ENCODE assay signal across 8 mouse cellular contexts in genomic region chr7:45182606-45183005, GRCm38 (mm10). TPM values are rescaled to one million over a fixed set of nuclear protein-coding genes. Genes with fewer than 3 reads are reported as not detected.
A peak's percentile ranks its signal among the peaks of the same experiment; 100 is the strongest.
DNase-seq lines count a peak whose midpoint lies in the region; ATAC-seq and TF ChIP-seq lines count a peak whose summit lies in the region.

No protein-coding gene starts in this region.

- TF ChIP-seq CTCF in liver, embryonic 14.5 days (IDR thresholded peaks at IDR 0.05; ENCODE audit: low read depth), result no peak

- H3K27ac ChIP-seq in ES-E14 (ENCODE audit: insufficient read depth, low read depth, low read length, poor library complexity, severe bottlenecking), result no peak overlapping the region
- no peak overlapping the region for H3K27ac ChIP-seq in hindbrain, embryonic 10.5 days
- H3K27ac ChIP-seq in liver, embryonic 14.5 days, result no peak overlapping the region

- in situ Hi-C loops in ES-E14 (cut with MboI; ENCODE audit: low sequenced_read_pairs in 2 of 2, unreplicated experiment in 2 of 2), result no loop called here

- H3K36me3 ChIP-seq in ES-E14 (ENCODE audit: control insufficient read depth, insufficient read depth, low read length, poor library complexity, severe bottlenecking), result no peaks in the 10 kb centered on the region
- no peaks in the 10 kb centered on the region for H3K36me3 ChIP-seq in hindbrain, embryonic 10.5 days
- H3K36me3 ChIP-seq in liver, embryonic 14.5 days (replicated peaks; ENCODE audit: control insufficient read depth, insufficient read depth, low read depth), result no peaks in the 10 kb centered on the region

- peak overlapping the region; percentile 51 for H3K4me2 ChIP-seq in liver, embryonic 14.5 days (ENCODE audit: low read depth)

- WGBS in hindbrain, embryonic 10.5 days, result 16% methylated on average over 11 of the region's 11 CpGs
- WGBS in liver, embryonic 14.5 days (ENCODE audit: insufficient replicate concordance), result 15% methylated on average over 11 of the region's 11 CpGs

- no peaks in the 10 kb centered on the region for H3K9me3 ChIP-seq in ES-E14 (ENCODE audit: control insufficient read depth, insufficient read depth, low read depth, low read length)
- no peaks in the 10 kb centered on the region for H3K9me3 ChIP-seq in hindbrain, embryonic 10.5 days
- no peaks in the 10 kb centered on the region for H3K9me3 ChIP-seq in liver, embryonic 14.5 days (ENCODE audit: control insufficient read depth, low read length)

- peak overlapping the region; percentile 61 for H3K9ac ChIP-seq in ES-E14 (ENCODE audit: insufficient read depth, low read depth, low read length, poor library complexity, severe bottlenecking)
- no peak overlapping the region for H3K9ac ChIP-seq in liver, embryonic 14.5 days (replicated peaks)

- H3K4me3 ChIP-seq in ES-E14 (ENCODE audit: insufficient read depth in 1 of 2, low read depth in 1 of 2, low read length in 2 of 2, poor library complexity in 1 of 2, severe bottlenecking in 1 of 2), result peak overlapping the region; percentile 47 to 68
- H3K4me3 ChIP-seq in hindbrain, embryonic 10.5 days, result peak overlapping the region; percentile 45
- no peak overlapping the region for H3K4me3 ChIP-seq in liver, embryonic 14.5 days (ENCODE audit: insufficient read depth in 1 of 2, low read depth in 2 of 2, low read length in 2 of 2)

- no peak; the same call in 1 of the 2 replicates for ATAC-seq in liver, embryonic 14.5 days (ENCODE audit: insufficient read depth)

- H3K4me1 ChIP-seq in ES-E14 (ENCODE audit: control insufficient read depth in 2 of 2, insufficient read depth in 2 of 2, low read length in 2 of 2, poor library complexity in 1 of 2), result peaks cover 0 to 8% of the 10 kb centered on the region in 2 experiments; a peak in 2 of 4 replicates
- H3K4me1 ChIP-seq in hindbrain, embryonic 10.5 days (replicated peaks), result peaks cover 32% of the 10 kb centered on the region
- H3K4me1 ChIP-seq in liver, embryonic 14.5 days (replicated peaks; ENCODE audit: control insufficient read depth in 2 of 2, insufficient read depth in 2 of 2, low read length in 1 of 2), result no peaks in the 10 kb centered on the region; a peak in 1 of 4 replicates

- peak; percentile 58 for DNase-seq in cerebellum, adult 9-11 months
- DNase-seq in cerebellum, adult 18-20 months, result no peak
- DNase-seq in ES-E14 (ENCODE audit: low read depth, low spot score), result no peak
- no peak for DNase-seq in hindbrain, embryonic 10.5 days (ENCODE audit: low spot score)
- DNase-seq in liver, embryonic 14.5 days (ENCODE audit: low read depth in 3 of 3, low spot score in 3 of 3), result no peak
- no peak for DNase-seq in right cerebral cortex, postnatal 14 days
- no peak for DNase-seq in left cerebral cortex, adult 18-20 months (ENCODE audit: low spot score in 2 of 2)
- no peak for DNase-seq in ovary, postnatal 14 days (ENCODE audit: low spot score)

- TF ChIP-seq EP300 in liver, embryonic 14.5 days (IDR thresholded peaks at IDR 0.05; ENCODE audit: low read depth), result no peak

- peaks cover 99% of the 10 kb centered on the region for H3K27me3 ChIP-seq in hindbrain, embryonic 10.5 days (ENCODE audit: insufficient read depth, poor library complexity, severe bottlenecking)
- peaks cover 71% of the 10 kb centered on the region for H3K27me3 ChIP-seq in liver, embryonic 14.5 days (ENCODE audit: control insufficient read depth, insufficient read depth, low read length)

TF ChIP-seq in ES-E14, 5 proteins besides CTCF, POLR2A, EP300 and RAD21:
- no peak for TF ChIP-seq MAFK (IDR thresholded peaks at IDR 0.05; ENCODE audit: insufficient read depth, low read depth, low read length)
- no peak for TF ChIP-seq ZNF384 (IDR thresholded peaks at IDR 0.05; ENCODE audit: low read depth, low read length)
- TF ChIP-seq ZC3H11A (IDR thresholded peaks at IDR 0.05; ENCODE audit: borderline replicate concordance, low read depth, low read length), result no peak
- no peak for TF ChIP-seq HCFC1 (IDR thresholded peaks at IDR 0.05; ENCODE audit: borderline replicate concordance, insufficient read depth, low read length)
- no peak for TF ChIP-seq CHD2 (IDR thresholded peaks at IDR 0.05; ENCODE audit: low read depth, low read length)

RNA-seq across cellular contexts. Expression of gene Pth2, which starts 1.8 kb away (rescaled TPM):
- 0.54 TPM in 1 of 2 replicates, not detected in the other for total RNA-seq in ES-E14 (2012; rRNA removed)
- polyA plus RNA-seq in hindbrain, embryonic 10.5 days (2016; fragmentation: Nextera tagmentation; extraction: Ambion mirVana), result not detected in 2 replicates
- not detected in 2 replicates for polyA plus RNA-seq in liver, embryonic 14.5 days (2012; rRNA removed)
- not detected in 2 replicates for polyA plus RNA-seq in liver, embryonic 14.5 days (2014; fragmentation: Nextera tagmentation; extraction: Ambion mirVana)
- total RNA-seq in left cerebral cortex, adult 18-20 months (2021), result not detected

RNA-seq across cellular contexts. Expression of gene Gfy, which starts 3.2 kb away (rescaled TPM):
- 0.11 TPM in 1 of 2 replicates, not detected in the other for total RNA-seq in ES-E14 (2012; rRNA removed)
- not detected in 2 replicates for polyA plus RNA-seq in hindbrain, embryonic 10.5 days (2016; fragmentation: Nextera tagmentation; extraction: Ambion mirVana)
- 0.02 TPM in 1 of 2 replicates, not detected in the other for polyA plus RNA-seq in liver, embryonic 14.5 days (2012; rRNA removed)
- not detected in 2 replicates for polyA plus RNA-seq in liver, embryonic 14.5 days (2014; fragmentation: Nextera tagmentation; extraction: Ambion mirVana)
- under 1 TPM; 0.26 to 0.40 TPM for total RNA-seq in left cerebral cortex, adult 18-20 months (2021)

RNA-seq across cellular contexts. Expression of gene Slc17a7, which starts 18.9 kb away (rescaled TPM):
- 3.4 and 4.4 TPM in 2 replicates for total RNA-seq in ES-E14 (2012; rRNA removed)
- 0.71 and 1.2 TPM in 2 replicates for polyA plus RNA-seq in hindbrain, embryonic 10.5 days (2016; fragmentation: Nextera tagmentation; extraction: Ambion mirVana)
- 0.01 TPM in 2 replicates for polyA plus RNA-seq in liver, embryonic 14.5 days (2012; rRNA removed)
- not detected in 2 replicates for polyA plus RNA-seq in liver, embryonic 14.5 days (2014; fragmentation: Nextera tagmentation; extraction: Ambion mirVana)
- 1,000 to 10,000 TPM; 1,307 TPM for total RNA-seq in left cerebral cortex, adult 18-20 months (2021)

RNA-seq across cellular contexts. Expression of gene Ccdc155, which starts 22.1 kb away (rescaled TPM):
- total RNA-seq in ES-E14 (2012; rRNA removed), result 2.4 and 2.7 TPM in 2 replicates
- 0.64 and 0.80 TPM in 2 replicates for polyA plus RNA-seq in hindbrain, embryonic 10.5 days (2016; fragmentation: Nextera tagmentation; extraction: Ambion mirVana)
- 0.02 and 0.08 TPM in 2 replicates for polyA plus RNA-seq in liver, embryonic 14.5 days (2012; rRNA removed)
- not detected in 2 replicates for polyA plus RNA-seq in liver, embryonic 14.5 days (2014; fragmentation: Nextera tagmentation; extraction: Ambion mirVana)
- total RNA-seq in left cerebral cortex, adult 18-20 months (2021), result 1 to 10 TPM; 4.9 to 9.7 TPM

RNA-seq across cellular contexts. Expression of gene Aldh16a1, which starts 28.2 kb away (rescaled TPM):
- 108 and 115 TPM in 2 replicates for total RNA-seq in ES-E14 (2012; rRNA removed)
- 54.5 and 55.3 TPM in 2 replicates for polyA plus RNA-seq in hindbrain, embryonic 10.5 days (2016; fragmentation: Nextera tagmentation; extraction: Ambion mirVana)
- 17.9 and 19.8 TPM in 2 replicates for polyA plus RNA-seq in liver, embryonic 14.5 days (2012; rRNA removed)
- polyA plus RNA-seq in liver, embryonic 14.5 days (2014; fragmentation: Nextera tagmentation; extraction: Ambion mirVana), result 20.9 and 23.1 TPM in 2 replicates
- total RNA-seq in left cerebral cortex, adult 18-20 months (2021), result 10 to 100 TPM; 12.7 to 15.1 TPM

Comparison
In these comparisons a context has a peak if more than half of its experiments do, and no peak if none do; other contexts are left out.
1. H3K4me3 ChIP-seq: peak in ES-E14 (2 of 2) and hindbrain, embryonic 10.5 days (single experiment); none in liver, embryonic 14.5 days (0 of 2).
2. RNA of gene Slc17a7, which starts 18.9 kb away (total RNA-seq): 1,307 TPM in left cerebral cortex, adult 18-20 months; 3.4 to 4.4 TPM in ES-E14; every median in the first group is over 100 times any median in the second.